Mouse (Mus musculus) embryo, embryonic 9.5 days (tissue): ENCODE measurements around the gene Frat1.
"Not testable (repeated sequence)": the region's sequence is repeated elsewhere in the genome, so short reads cannot be mapped to it uniquely, and the experiment has no call there.

Experiments
- DNase-seq: peaks from one replicate; pipeline ENCODE4 v3.0.0-alpha.2; 2017; ENCODE audit errors: extremely low spot score

Gene Frat1

DNA sequence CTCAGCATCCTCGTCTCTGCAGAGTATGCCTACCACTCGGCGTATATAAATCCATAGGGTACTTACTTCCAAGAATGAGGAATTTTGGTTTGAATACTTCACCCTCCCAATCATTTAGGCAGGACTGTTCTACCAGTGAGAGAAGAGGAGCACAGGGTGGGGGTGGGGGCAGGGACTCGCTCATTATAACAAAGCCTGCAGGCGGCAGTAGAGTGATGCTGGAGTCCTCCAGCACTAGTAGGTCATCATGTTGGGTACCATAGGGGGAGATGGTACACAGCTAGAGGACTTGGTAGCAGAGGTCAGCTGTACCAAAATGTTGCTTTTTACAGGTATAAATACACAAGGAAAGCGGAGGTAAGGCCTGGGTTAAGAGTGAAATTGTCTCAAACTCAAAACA is 14.6 kb downstream of the Frat1 start:
- DNase-seq = no peak

DNA sequence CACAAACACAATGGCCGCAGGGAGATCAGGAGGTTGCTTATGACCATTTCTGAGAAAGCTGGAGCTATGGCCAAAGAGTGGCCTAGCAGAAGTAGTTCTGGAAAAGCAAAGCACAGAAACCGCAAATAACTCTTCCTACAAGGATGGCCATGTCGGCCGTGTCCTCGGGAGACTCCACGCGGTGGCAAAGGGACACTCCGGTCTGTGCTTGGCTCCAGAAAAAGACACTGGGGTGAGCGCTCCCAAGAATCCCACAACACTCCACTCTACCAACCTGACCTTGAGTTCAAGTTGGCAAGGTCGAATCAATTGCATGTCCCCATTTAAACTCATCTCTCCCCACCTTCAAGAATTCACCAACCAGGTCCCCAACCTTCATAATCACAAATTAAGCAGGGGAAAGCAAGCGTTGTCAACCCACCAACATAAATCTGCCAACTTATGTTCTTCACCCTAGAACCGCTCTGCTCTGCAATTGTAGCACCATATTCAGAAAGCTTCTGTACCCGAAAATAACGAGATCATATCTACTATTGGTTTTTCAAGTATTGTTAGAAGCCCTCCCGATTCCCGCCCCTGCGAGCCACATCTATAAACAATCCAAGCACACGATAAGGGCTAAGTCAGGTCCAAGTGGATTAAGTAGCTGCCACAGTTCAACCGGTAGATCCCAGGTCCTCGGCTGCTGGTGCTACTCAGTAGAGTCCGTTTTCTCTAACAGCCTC is 16.8 kb downstream of the Frat1 start:
- DNase-seq = peak; percentile 29

DNA sequence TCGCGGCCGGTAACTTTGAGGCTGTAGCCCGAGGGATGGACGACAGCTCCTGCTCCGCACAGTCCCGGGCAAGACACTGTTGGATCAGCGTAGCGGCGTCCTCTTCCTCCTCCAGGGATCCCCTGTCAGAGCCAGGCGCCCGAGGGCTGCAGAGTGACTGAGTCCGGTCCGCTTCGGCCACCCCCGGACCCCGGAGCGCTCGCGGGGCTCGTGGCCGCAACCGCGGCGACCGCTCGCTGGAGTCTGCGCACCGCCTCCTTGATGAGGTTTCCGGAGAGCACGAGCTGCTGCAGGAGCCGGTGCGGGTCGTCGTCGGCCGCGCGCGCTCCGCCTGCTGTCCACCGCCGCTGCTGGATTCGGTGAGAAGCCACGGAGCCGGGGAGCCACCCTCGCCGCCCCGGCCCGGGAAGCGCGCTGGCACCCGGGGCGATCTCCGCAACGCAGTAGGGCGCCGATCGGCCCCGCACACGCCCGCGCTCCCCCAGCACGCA is 17.4 kb downstream of the Frat1 start:
- DNase-seq = peak; percentile 68

DNA sequence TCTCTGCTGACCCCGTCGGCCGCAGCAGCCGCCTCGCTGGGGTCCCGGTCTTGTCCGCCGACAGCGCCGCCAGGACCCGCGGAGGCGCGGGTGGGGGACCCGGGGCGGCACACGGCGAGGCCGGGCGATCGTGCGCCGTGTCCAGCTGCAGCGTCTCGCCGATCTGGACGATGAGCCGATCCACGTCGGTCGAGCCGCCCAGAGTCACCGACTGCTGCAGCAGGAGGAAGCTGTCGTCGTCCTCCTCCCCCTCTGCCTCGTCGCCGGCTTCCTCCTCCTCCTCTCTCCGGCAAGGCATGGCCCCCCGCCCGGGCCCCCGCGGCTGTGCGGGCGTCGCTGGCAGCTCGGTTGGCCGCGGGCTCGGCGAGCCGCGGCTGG is 17.8 kb downstream of the Frat1 start:
- not testable (repeated sequence) for DNase-seq

DNA sequence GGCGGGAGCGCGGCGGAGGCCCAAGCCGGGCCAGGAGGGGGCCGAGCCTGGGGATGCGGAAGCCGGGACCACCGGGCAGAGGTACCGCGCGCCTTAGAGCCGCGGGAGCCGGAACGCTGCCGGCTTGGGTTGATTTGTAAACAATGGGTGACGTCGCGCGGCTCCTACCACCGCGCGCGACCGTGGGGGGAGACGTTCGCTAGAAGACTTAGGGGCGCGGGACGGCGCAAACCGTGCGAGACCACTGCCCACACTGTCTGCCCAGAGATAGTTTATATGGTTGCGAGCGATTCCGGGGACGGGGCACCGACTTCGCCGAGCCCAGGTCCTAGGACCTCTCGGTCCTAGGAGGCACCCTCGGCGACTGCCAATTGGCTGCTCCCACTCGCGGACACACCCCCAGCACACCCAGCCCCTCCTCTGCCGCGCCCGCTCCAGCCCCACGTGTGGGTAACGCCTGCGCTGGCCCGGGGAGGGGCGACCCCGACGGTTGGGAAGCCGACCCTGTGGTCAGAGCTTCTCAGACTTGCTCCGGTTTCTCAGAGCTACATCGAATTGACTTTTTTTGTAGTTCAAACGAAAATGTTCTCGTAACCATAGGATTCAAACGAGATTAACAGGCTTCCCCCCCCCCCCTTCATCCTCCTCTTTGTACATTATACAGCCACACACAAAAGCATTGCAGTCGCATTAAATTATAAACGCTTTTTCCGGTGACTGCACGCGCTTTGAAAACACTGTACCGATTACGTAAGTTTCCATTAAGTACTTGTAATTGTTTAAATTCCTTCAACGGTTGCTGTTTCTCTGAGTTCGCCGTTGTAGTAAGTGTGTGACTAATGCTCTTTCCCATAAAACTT is 18.5 kb downstream of the Frat1 start, which contains the start of gene Frat2:
Frat2 (minus strand) TSS at position 141 of the 860 bp plus-strand sequence.
- DNase-seq = peak; percentile 96

DNA sequence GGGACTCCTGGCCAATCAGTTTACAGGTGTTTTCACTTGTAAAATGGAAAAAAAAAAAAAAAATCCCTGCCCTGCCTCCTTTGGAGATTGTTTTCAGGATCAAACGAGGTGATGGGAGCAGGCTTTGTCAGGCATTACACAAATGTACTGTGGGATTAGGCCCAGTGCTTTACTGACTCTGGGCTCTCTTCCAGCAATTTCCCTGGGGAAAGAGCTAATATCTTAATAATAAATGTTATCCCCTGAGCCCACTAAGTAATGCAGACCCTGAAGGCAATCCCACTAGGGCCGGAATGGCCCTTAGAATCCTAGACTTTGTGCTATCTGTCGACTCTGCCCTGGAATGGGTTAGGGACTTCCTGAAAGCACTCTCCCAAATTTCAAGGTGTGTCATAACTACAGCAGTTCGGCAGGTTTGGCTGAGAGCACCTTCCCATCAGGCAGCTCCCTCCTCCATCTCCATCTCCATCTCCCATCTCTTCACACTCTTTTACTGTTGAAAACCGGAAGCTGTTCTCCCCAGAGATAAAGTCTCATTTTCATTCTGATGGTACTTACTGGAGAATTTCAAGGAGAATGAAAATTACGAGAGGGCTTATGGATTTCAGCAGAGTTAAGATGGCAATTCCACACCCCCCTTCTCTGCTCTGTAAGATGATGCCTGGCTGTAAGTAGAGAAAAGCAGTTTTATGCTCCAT is 20.4 kb downstream of the Frat1 start:
- DNase-seq = no peak

DNA sequence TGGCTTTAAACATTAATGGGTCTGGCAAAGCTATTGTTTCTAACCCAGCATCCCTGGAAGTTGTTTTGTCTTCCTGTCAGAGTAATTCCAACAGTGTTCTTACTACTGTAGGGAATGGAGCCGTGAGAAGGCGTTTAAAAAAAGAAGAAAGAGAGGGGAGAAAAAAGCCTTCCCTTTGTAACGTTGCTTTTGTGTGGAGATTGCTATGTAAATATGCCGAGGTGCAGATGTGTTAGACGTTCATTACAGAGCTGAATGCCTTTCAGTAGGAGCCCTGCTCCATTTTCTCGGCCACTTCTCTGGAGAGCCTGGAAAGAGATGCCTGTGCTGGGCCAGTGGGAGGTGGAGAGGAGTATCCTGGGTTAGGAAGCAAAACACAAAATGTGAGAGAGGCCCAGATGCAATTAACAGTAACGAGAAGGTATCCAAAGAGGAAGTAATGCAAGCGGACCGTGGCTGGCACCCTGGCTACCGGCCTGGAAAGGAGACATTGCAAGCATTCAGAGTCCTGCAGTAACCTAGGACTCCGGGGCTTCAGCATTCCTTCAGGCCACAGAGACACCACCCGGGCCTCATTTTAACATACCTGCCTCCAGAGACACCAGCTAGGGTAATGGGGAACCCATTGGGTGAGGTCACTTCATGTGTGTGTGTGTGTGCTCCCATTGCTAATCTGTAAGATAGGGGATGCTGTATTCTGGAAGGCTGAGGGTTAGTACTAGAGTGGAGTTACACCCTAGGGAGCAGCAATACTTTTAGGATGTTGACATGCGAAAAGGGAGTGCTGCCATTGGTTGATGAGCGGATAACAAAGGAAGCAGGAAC is 21.2 kb downstream of the Frat1 start:
- peak; percentile 31 for DNase-seq

DNA sequence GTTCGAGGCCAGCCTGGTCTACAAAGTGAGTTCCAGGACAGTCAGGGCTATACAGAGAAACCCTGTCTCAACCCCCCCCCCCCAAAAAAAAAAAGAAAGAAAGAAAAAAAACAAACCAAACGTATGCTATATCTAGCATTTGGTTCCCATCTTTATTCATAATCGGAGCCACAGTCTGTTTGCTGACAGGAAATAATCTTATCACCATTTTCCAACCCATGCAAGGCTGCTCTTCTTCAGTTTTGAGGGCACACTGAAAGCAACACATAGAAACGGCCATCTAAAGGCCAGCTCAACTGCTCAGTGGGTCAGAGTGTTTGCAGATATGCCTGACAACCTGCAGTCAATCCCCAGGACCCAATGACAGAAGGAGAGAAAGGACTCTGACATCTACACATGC is 22.7 kb downstream of the Frat1 start:
- DNase-seq = no peak

DNA sequence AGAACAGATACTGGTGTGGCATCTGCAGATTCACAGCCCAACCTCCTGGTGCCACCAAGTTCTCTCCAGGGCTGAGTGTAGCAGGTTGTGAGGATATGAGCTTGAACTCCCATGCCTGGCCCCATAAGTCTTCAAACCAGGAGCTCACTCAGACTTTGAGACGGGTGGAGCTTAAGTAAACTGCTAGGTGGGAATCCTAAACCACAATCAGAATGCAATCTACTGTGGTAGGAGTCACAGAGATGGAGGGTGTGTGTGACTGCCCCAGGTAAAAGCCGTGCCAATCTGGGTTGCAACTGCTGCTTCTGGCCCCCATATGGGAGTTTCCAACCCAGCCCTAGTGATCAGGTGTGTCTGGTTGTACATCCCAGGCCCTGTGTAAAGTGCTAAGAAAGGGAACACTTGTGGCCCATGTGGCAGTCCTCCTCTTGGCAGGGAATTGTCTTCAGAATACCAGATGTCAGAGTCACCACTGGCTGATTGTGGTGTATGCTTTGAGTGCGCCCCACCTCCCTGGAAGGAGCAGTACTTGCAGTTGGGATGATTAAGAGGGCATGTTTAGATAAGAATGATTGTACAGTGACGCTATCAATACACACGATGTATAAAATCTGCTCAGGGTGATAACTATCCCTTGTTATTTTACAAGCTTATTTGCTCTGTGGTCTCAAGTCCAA is 27.5 kb downstream of the Frat1 start:
- no peak for DNase-seq

DNA sequence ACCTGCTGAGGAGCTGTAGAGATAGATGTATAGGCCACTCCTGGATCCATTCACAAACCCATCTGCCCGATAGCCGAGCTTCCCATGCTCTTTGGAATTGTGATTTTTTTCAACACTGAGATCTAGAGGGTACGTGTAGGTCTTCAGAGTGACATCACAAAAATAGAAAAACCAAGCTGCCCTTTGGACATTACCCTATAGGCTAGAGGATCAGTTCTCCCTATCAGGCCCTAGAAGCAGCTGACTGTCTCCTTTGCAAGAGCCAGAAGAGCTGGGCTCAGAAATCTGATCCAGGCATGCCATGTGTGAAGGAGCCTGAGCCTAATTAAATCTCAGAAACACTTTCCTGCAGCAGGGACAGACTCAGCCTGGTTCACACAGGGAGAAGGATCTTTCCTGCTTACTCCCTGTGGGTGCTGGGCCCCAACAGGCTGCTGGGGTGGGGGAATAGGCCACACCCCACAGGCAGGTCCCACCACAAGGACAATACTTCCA is 28.1 kb downstream of the Frat1 start:
- no peak for DNase-seq

DNA sequence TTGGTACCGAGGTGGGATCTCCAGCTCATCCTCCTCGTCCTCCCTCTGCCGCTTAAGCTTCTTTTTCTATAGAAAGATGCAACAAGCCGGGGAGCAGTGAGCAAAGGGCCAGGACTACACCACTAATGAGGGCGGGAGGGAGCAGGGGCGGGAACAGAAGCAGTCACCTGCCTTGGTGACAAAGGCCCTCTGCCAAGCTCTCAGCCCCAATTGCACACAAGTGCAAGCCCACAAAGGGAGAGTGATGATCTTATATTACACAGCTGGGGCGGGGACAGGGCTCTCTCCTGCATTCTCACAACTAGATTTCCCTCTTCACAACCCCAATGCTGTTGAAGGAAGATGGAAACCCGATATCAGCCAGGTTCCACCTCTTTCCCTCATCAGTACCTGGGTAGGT is 36.9 kb downstream of the Frat1 start:
- DNase-seq = no peak

DNA sequence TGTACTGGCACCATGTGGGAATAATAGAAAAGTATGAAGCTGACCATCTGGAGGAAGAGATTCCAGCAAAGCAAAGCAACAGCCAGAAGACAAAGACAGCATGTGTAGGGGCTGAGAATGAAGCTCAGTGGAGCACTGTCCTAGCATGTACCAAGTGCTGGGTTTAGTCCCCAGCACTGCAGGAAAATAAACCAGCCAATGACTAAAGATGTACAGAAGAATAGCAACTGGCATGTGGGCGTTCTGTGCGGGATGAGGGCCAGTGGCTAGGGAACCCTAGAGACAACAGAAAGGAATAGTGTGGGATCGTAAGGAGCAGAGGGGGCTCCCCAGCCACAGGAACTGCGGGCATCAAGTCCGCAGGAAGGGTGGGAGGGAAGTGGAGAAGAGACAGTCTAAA is 39.5 kb downstream of the Frat1 start:
- DNase-seq = no peak

DNA sequence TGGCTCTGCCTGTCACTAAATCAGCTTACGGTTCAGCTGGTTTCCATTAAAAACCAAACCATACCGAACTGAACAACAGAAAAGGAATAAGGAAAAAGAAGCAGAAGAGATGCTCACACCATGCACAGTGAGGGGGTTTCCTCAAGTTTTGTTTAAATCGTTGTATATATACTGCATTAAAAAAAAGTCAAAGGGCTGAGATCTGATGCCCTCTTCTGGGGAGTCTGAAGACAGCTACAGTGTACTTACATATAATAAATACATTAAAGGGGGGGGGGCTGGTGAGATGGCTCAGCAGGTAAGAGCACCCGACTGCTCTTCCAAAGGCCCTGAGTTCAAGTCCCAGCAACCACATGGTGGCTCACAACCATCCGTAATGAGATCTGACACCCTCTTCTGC is 40.2 kb downstream of the Frat1 start:
- DNase-seq = not testable (repeated sequence)

DNA sequence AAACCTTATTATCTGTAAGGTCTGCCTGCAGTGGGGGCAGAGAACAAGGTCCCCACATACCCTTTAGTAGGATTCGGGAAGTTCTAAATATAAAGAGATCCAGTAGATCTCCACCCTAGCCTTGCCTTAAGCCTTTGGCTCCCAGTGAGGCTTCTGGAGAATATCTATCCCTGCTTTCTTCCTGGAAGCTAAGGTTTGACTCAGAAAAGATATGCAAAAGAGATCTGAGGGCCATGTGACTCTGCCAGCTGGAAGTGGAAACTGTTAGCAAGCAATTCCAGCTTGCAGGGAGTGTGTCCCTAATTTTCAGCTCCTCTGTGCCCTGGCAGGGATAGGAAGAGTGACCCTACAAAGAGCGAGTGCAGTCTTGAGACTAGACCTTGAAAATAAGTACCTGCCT is 42.5 kb downstream of the Frat1 start:
- no peak for DNase-seq

DNA sequence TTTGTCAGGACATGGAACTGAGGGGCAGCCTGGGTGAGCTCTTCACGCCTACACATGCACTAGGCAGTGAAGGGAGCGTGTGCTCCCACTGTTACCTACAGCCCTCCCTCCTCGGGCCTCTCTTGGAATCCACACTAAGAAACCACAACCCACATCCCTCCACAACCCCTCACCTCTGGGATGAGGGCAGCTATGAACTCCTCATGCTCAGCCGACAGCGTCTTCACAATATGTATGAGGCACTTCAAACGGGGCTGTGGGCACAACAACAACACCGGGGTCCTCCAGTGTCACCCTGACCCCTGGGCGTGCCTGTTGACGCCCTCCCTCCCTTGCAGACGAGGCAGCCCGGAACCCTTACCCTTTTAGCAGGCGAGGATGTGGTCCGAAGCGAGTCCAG is 44.6 kb downstream of the Frat1 start:
- DNase-seq = no peak

DNA sequence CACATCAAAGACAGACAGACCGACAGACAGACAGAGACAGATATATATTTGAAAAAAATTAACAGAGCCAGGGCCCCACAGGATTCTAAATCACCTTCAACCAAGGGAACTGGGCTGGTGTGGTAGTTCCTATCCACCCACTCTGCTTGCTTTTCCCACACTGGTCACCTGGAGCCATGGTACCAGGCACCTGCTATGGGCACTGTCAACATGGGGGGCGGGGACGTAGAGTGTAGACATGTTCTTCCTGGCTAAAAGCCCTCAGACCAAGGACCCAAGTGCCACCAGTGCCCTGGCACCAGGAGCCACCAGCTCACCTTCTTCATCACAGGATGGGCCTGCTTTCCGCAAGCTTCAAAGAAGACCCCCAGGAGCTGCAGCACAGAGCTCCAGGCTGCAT is 52.1 kb downstream of the Frat1 start:
- no peak for DNase-seq
